Mouse (Mus musculus) testis, adult 2 months (tissue): ENCODE results near the gene Usp47.

ENCODE experiments used
- CTCF ChIP-seq: fragments of 200-500 bp; IDR thresholded peaks from 2 replicates; pipeline ENCODE4 v1.5.1; 2012; ENCODE audit warnings: low read depth, mild to moderate bottlenecking, inconsistent platforms, low read length, moderate library complexity; ENCODE audit not compliant: control insufficient read depth, insufficient read depth, insufficient replicate concordance
- POLR2A ChIP-seq: fragments of 200-500 bp; IDR thresholded peaks from 2 replicates; pipeline ENCODE4 v1.6.1; 2012; ENCODE audit warnings: low read depth, mild to moderate bottlenecking, inconsistent platforms, low read length, moderate library complexity; ENCODE audit not compliant: control insufficient read depth

- TF ChIP-seq CTCF: no peak
- no peak for TF ChIP-seq POLR2A
Observed at GRCm38 (mm10) chr7:112048643-112049042, 25.3 kb downstream of the Usp47 start.
